Mouse (Mus musculus) frontal cortex, adult 2 months (tissue): ENCODE results near the gene A930017K11Rik. TPM values are rescaled to one million over a fixed set of nuclear protein-coding genes. Genes with fewer than 3 reads are reported as not detected.

Source experiments
- DNase-seq, 2 experiments: peaks; one replicate each; pipeline ENCODE4 v3.0.0; 2022; ENCODE audit warnings: low spot score in 1 of 2; ENCODE audit errors: extremely low spot score in 1 of 2
- polyA plus RNA-seq: library from polyadenylated mRNA; depleted of rRNA; stranded (reverse); fragments of >200 nt; gene quantifications from 2 replicates; pipeline ENCODE4 v1.2.3, GENCODE M21; 2012

The A930017K11Rik gene
- polyA plus RNA-seq, 1 experiment, result 0.54 TPM

GRCm38 (mm10) chr17:25959630-25960467, 7.5 kb upstream of the A930017K11Rik start:
- DNase-seq, result no peak

GRCm38 (mm10) chr17:25958771-25959494, 6.6 kb upstream of the A930017K11Rik start:
- DNase-seq, result no peak

- DNase-seq, result no peak
Measured at GRCm38 (mm10) chr17:25957586-25958051, 5.3 kb upstream of the A930017K11Rik start.

GRCm38 (mm10) chr17:25956631-25957030, 4.3 kb upstream of the A930017K11Rik start:
- no peak for DNase-seq

- no peak for DNase-seq
Measured at GRCm38 (mm10) chr17:25956201-25956600, 3.8 kb upstream of the A930017K11Rik start.

GRCm38 (mm10) chr17:25955736-25956135, 3.4 kb upstream of the A930017K11Rik start:
- no peak for DNase-seq

- no peak for DNase-seq
Measured at GRCm38 (mm10) chr17:25954671-25955070, 2.3 kb upstream of the A930017K11Rik start.

GRCm38 (mm10) chr17:25953161-25953560, 796 bp upstream of the A930017K11Rik start:
- no peak for DNase-seq

- no peak for DNase-seq
Measured at GRCm38 (mm10) chr17:25951225-25951802, 1.1 kb downstream of the A930017K11Rik start.

- no peak for DNase-seq
Measured at GRCm38 (mm10) chr17:25950706-25951105, 1.7 kb downstream of the A930017K11Rik start.

GRCm38 (mm10) chr17:25949981-25950380, 2.4 kb downstream of the A930017K11Rik start:
- no peak for DNase-seq

GRCm38 (mm10) chr17:25948051-25948450, 4.3 kb downstream of the A930017K11Rik start:
- DNase-seq, result no peak

GRCm38 (mm10) chr17:25947576-25947975, 4.8 kb downstream of the A930017K11Rik start:
- no peak for DNase-seq

GRCm38 (mm10) chr17:25946891-25947290, 5.5 kb downstream of the A930017K11Rik start:
- no peak for DNase-seq

- no peak for DNase-seq
Measured at GRCm38 (mm10) chr17:25946349-25946748, 6.0 kb downstream of the A930017K11Rik start.

GRCm38 (mm10) chr17:25945517-25946155, 6.7 kb downstream of the A930017K11Rik start:
- no peak for DNase-seq

- no peak for DNase-seq
Measured at GRCm38 (mm10) chr17:25944366-25945163, 7.8 kb downstream of the A930017K11Rik start, which contains the start of the genes Pigq and Nhlrc4. Gene Pigq, minus strand, starts transcription at chr17:25944936. Gene Nhlrc4, minus strand, starts transcription at chr17:25944961.

- DNase-seq, result no peak
Measured at GRCm38 (mm10) chr17:25943769-25944168, 8.6 kb downstream of the A930017K11Rik start.

GRCm38 (mm10) chr17:25943221-25943620, 9.1 kb downstream of the A930017K11Rik start:
- DNase-seq, result no peak
